Mouse (Mus musculus) cortical plate, adult 2 months (tissue): ENCODE data around the gene Kcns3.

ENCODE experiments used
- CTCF ChIP-seq: fragments of 200-500 bp; IDR thresholded peaks from 2 replicates; pipeline ENCODE4 v1.5.1; 2011; ENCODE audit warnings: mild to moderate bottlenecking, control low read depth, low read length; ENCODE audit not compliant: insufficient read depth; ENCODE audit errors: extremely low read depth
- POLR2A ChIP-seq: fragments of 200-500 bp; IDR thresholded peaks from 2 replicates; pipeline ENCODE4 v1.6.1; 2011; ENCODE audit warnings: mild to moderate bottlenecking, low read length, control low read depth; ENCODE audit not compliant: insufficient read depth; ENCODE audit errors: extremely low read depth

DNA sequence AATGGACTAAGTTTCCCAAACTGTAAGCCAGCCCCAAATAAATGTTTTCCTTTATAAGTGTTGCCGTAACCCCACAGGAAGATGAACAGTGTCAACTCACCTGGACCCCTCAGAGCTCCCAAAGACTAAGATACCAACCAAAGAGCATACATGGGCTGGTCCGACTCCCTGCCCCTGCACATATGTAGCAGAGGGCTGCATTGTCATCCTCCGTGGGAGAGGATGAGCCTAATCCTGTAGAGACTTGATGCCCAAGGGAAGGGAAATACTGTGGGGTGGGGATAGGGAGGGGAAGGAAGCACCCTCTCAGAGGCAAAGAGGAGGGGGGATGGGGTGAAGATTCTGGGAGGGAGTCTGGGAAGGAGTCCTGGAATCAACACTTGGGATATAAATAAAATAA, 7.8 kb upstream of the Kcns3 start:
- TF ChIP-seq CTCF: no peak
- no peak for TF ChIP-seq POLR2A
